Mouse (Mus musculus) limb, embryonic 14.5 days (tissue): Measurements from ENCODE around the gene Fggy. TPM values are rescaled to one million over a fixed set of nuclear protein-coding genes. Genes with fewer than 3 reads are reported as not detected.

Experiments
- ATAC-seq: fragments of 200-750 bp; cut with Nextera tagmentation; 2 replicates; pipeline ENCODE4 v1.8.0; 2017; ENCODE audit warnings: low read depth, moderate number of reproducible peaks, moderate TSS enrichment; ENCODE audit not compliant: low FRiP score
- DNase-seq: peaks from one replicate; pipeline ENCODE4 v3.0.0-alpha.2; 2015; ENCODE audit warnings: low spot score
- H3K27ac ChIP-seq: fragments of 300-500 bp; sonication (generic); replicated peaks from 2 replicates; pipeline ENCODE4 v1.5.1; 2014; ENCODE audit warnings: low read depth, mild to moderate bottlenecking, low read length, moderate library complexity, mixed read lengths
- H3K27me3 ChIP-seq: fragments of 300-500 bp; sonication (generic); 2 replicates; pipeline ENCODE4 v1.6.1; 2014; ENCODE audit warnings: low read length, mixed read lengths; ENCODE audit not compliant: control insufficient read depth, insufficient read depth
- H3K36me3 ChIP-seq: fragments of 300-500 bp; sonication (generic); 2 replicates; pipeline ENCODE4 v1.6.1; 2014; ENCODE audit warnings: mild to moderate bottlenecking, low read length, moderate library complexity, mixed read lengths; ENCODE audit not compliant: control insufficient read depth, insufficient read depth
- H3K4me1 ChIP-seq: fragments of 300-500 bp; sonication (generic); 2 replicates; pipeline ENCODE4 v1.6.1; 2014; ENCODE audit warnings: antibody characterized with exemption, low read length, mixed read lengths; ENCODE audit not compliant: control insufficient read depth, insufficient read depth
- H3K4me2 ChIP-seq: fragments of 300-500 bp; sonication (generic); replicated peaks from 2 replicates; pipeline ENCODE4 v1.6.1; 2014; ENCODE audit warnings: low read depth, mild to moderate bottlenecking, low read length, moderate library complexity; ENCODE audit not compliant: severe bottlenecking
- H3K4me3 ChIP-seq: fragments of 300-500 bp; sonication (generic); replicated peaks from 2 replicates; pipeline ENCODE4 v1.5.1; 2014; ENCODE audit warnings: low read length
- H3K9ac ChIP-seq: fragments of 300-500 bp; sonication (generic); 2 replicates; pipeline ENCODE4 v1.6.1; 2014; ENCODE audit warnings: mild to moderate bottlenecking, low read depth, low read length, moderate library complexity; ENCODE audit not compliant: severe bottlenecking
- H3K9me3 ChIP-seq: fragments of 300-500 bp; sonication (generic); 2 replicates; pipeline ENCODE4 v1.6.1; 2016; ENCODE audit warnings: low read length; ENCODE audit not compliant: control insufficient read depth
- POLR2A ChIP-seq: fragments of 200-500 bp; IDR thresholded peaks from 2 replicates; pipeline ENCODE4 v1.8.0; 2012; ENCODE audit warnings: inconsistent platforms, mild to moderate bottlenecking, moderate library complexity, borderline replicate concordance; ENCODE audit not compliant: insufficient read depth, insufficient read length; ENCODE audit errors: extremely low read depth
- WGBS: fragments of 180-500 bp; shearing (Covaris S2); extraction: QIAGEN DNeasy Blood & Tissue Kit; methylation state at CpG from one replicate; pipeline ENCODE4 v1.1.7; 2014; 5-methylcytosine and 5-hydroxymethylcytosine counted together
- polyA plus RNA-seq, 2 experiments: library from polyadenylated mRNA; depleted of rRNA in 1 of 2; stranded (reverse) in 1 of 2; unstranded in 1 of 2; fragments of >200 nt; fragmentation: Nextera tagmentation in 1 of 2; extraction: Ambion mirVana in 1 of 2; gene quantifications; 2 replicates each; pipeline versions ENCODE4 v1.2.1 to v1.2.3; 2012 to 2014

Fggy gene
- polyA plus RNA-seq, 2 experiments: 5.7 to 7.8 TPM

- Histone ChIP-seq H3K4me3 (no peak overlapping the region), H3K4me2 (no peak overlapping the region), H3K9ac (no peak overlapping the region), H3K36me3 (no peaks in the 10 kb centered on the region), H3K27me3 (no peaks in the 10 kb centered on the region), H3K9me3 (no peaks in the 10 kb centered on the region), H3K27ac (no peak overlapping the region), H3K4me1 (peaks cover 25% of the 10 kb centered on the region)
- no peak for ATAC-seq
- no peak for TF ChIP-seq POLR2A
- no peak for DNase-seq
- WGBS: 69% methylated on average over 3 of the region's 3 CpGs
Measured at GRCm38 (mm10) chr4:95865882-95866281, 308.6 kb downstream of the Fggy start.

- 70% methylated on average over 3 of the region's 3 CpGs for WGBS
- Histone ChIP-seq H3K4me1 (peaks cover 27% of the 10 kb centered on the region), H3K9ac (no peak overlapping the region), H3K9me3 (no peaks in the 10 kb centered on the region), H3K4me3 (no peak overlapping the region), H3K27me3 (no peaks in the 10 kb centered on the region), H3K4me2 (no peak overlapping the region), H3K36me3 (no peaks in the 10 kb centered on the region), H3K27ac (no peak overlapping the region)
- ATAC-seq: no peak
- DNase-seq: no peak
- no peak for TF ChIP-seq POLR2A
Measured at GRCm38 (mm10) chr4:95867103-95867502, 309.8 kb downstream of the Fggy start.

GRCm38 (mm10) chr4:95868348-95868747 is 311.0 kb downstream of the Fggy start:
- no peaks in the 10 kb centered on the region for H3K27me3 ChIP-seq
- H3K4me1 ChIP-seq: peaks cover 16% of the 10 kb centered on the region
- no peak for TF ChIP-seq POLR2A
- H3K4me3 ChIP-seq: no peak overlapping the region
- H3K4me2 ChIP-seq: no peak overlapping the region
- no peak overlapping the region for H3K27ac ChIP-seq
- 68% methylated on average over 6 of the region's 6 CpGs for WGBS
- no peak for DNase-seq
- no peak overlapping the region for H3K9ac ChIP-seq
- ATAC-seq: no peak
- no peaks in the 10 kb centered on the region for H3K9me3 ChIP-seq
- no peaks in the 10 kb centered on the region for H3K36me3 ChIP-seq

GRCm38 (mm10) chr4:95871216-95871881 is 314.0 kb downstream of the Fggy start:
- no peak overlapping the region for H3K9ac ChIP-seq
- H3K4me2 ChIP-seq: 0 out of 2 replicates have a peak overlapping the region, but pooled peaks have one; percentile 1
- no peaks in the 10 kb centered on the region for H3K36me3 ChIP-seq
- no peaks in the 10 kb centered on the region for H3K9me3 ChIP-seq
- no peak overlapping the region for H3K4me3 ChIP-seq
- no peak for TF ChIP-seq POLR2A
- H3K4me1 ChIP-seq: peaks cover 7% of the 10 kb centered on the region; the same call in 1 of the 2 replicates
- H3K27me3 ChIP-seq: no peaks in the 10 kb centered on the region
- no peak overlapping the region for H3K27ac ChIP-seq
- WGBS: 16% methylated on average over 6 of the region's 6 CpGs
- peak; percentile 80 for DNase-seq
- ATAC-seq: no peak

GRCm38 (mm10) chr4:95875896-95876295 is 318.6 kb downstream of the Fggy start:
- no peaks in the 10 kb centered on the region for H3K36me3 ChIP-seq
- H3K4me1 ChIP-seq: peaks cover 7% of the 10 kb centered on the region
- no peaks in the 10 kb centered on the region for H3K27me3 ChIP-seq
- 81% methylated on average over 4 of the region's 4 CpGs for WGBS
- no peak overlapping the region for H3K27ac ChIP-seq
- no peak overlapping the region for H3K4me3 ChIP-seq
- no peak overlapping the region for H3K9ac ChIP-seq
- TF ChIP-seq POLR2A: no peak
- no peak for ATAC-seq
- no peaks in the 10 kb centered on the region for H3K9me3 ChIP-seq
- DNase-seq: no peak
- H3K4me2 ChIP-seq: no peak overlapping the region
